ENCODE assay signal across 15 mouse cellular contexts in genomic region chr11:29609756-29610468, GRCm38 (mm10).
"Had no signal": no experiment of that assay in that cellular context is flagged by ENCODE, and none has a peak within 500 bp of the region (broad histone marks: within the 10 kb centered on the region; RNA-seq: fewer than 3 reads in every experiment).

No protein-coding gene starts in this region.

- DNase-seq: kidney, adult 18-20 months; kidney, postnatal 14 days; liver; lung, adult 2 months; lung, postnatal 36 days; right cerebral cortex, adult 18-20 months; thymus, postnatal 4 days had no signal

- H3K27ac ChIP-seq: kidney, embryonic 15.5 days; left cerebral cortex, adult 2 months; limb, embryonic 12.5 days; liver, embryonic 15.5 days; midbrain, embryonic 12.5 days; stomach, postnatal 0 days had no signal

- ATAC-seq: lung, postnatal 0 days; midbrain, embryonic 16.5 days had no signal

- H3K36me3 ChIP-seq: kidney, embryonic 15.5 days; limb, embryonic 12.5 days; liver, embryonic 15.5 days; midbrain, embryonic 12.5 days had no signal

- H3K4me3 ChIP-seq: kidney, embryonic 15.5 days; left cerebral cortex, adult 2 months; limb, embryonic 12.5 days; liver, embryonic 15.5 days; midbrain, embryonic 12.5 days had no signal

- H3K9ac ChIP-seq: kidney, embryonic 15.5 days; limb, embryonic 12.5 days; liver, embryonic 15.5 days; midbrain, embryonic 12.5 days had no signal

- H3K27me3 ChIP-seq: kidney, embryonic 15.5 days; limb, embryonic 12.5 days; liver, embryonic 15.5 days; midbrain, embryonic 12.5 days had no signal

- H3K4me2 ChIP-seq: kidney, embryonic 15.5 days; limb, embryonic 12.5 days; liver, embryonic 15.5 days; midbrain, embryonic 12.5 days had no signal

- H3K9me3 ChIP-seq: kidney, embryonic 15.5 days; liver, embryonic 15.5 days; midbrain, embryonic 12.5 days had no signal

- H3K4me1 ChIP-seq: limb, embryonic 12.5 days; midbrain, embryonic 12.5 days had no signal
